Mouse (Mus musculus) lung, postnatal 0 days (tissue): ENCODE measurements around the gene Pard3.

ENCODE experiments used
- CTCF ChIP-seq: IDR thresholded peaks from 2 replicates; pipeline ENCODE4 v1.5.1; 2016; ENCODE audit warnings: antibody characterized with exemption, mild to moderate bottlenecking
- EP300 ChIP-seq: IDR thresholded peaks from 2 replicates; pipeline ENCODE4 v1.6.1; 2016; ENCODE audit warnings: antibody characterized with exemption, mild to moderate bottlenecking, control low read depth

GRCm38 (mm10) chr8:127553582-127553981 lies 489.9 kb downstream of the Pard3 start:
- no peak for TF ChIP-seq CTCF
- TF ChIP-seq EP300 = no peak
